Mouse (Mus musculus): ENCODE results near the gene Slc46a1.

Slc46a1 gene

DNA sequence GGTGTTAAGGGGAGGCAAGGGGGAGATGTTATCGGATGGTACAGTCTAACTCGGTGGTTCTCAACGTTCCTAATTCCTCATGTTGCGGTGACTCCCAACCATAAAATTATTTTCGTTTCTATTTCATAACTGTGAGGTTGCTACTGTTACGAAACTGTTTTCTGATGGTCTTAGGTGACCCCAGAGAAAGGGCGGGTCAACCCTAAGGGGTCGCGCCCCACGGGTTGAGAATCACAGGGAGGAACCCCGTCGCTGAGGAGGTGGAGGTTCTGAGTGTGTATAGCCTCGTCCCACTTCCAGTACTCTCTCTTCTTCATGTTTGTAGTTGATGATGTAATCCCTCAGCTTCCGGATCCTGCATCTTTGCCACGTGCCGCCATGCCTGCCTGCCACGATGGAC lies 6.8 kb upstream of the Slc46a1 start:
- no peak for DNase-seq

DNA sequence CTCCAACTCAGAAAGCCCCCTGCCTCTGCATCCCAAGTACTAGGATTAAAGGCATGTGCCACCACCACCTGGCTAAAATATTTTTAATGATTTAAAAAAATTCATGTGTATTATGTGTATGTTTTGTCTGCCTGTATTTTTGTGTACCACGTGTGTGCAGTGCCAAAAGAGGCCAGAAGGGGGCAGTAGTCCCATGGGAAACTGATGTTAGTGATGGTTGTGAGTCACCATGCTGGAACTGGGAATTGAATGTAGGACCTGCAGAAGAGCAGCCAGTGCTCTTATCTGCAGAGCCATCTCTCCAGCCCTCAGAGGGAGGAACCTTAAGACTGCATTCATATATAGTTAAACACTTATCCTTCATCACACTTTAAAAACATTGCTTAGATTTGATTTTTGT lies 3.6 kb upstream of the Slc46a1 start:
- DNase-seq = no peak

DNA sequence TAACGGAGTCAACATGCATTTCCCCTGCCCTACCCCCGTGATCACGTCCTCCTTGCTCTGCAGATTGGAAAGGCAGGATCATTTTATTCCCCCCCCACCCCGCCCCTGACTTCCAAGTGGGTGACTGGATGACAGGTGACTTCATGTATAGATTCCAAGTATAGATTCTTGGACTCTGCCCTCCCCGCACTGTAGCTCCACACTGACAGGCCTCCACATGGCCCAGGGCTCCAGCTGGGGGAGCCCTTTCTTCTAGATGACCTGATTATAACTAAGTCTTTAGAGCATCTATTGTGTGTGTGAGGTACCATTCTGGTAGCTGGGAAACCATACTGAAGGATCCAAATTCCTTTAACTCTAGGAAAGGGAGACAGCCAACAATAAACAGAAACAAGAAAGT lies 2.8 kb upstream of the Slc46a1 start:
- no peak for DNase-seq

DNA sequence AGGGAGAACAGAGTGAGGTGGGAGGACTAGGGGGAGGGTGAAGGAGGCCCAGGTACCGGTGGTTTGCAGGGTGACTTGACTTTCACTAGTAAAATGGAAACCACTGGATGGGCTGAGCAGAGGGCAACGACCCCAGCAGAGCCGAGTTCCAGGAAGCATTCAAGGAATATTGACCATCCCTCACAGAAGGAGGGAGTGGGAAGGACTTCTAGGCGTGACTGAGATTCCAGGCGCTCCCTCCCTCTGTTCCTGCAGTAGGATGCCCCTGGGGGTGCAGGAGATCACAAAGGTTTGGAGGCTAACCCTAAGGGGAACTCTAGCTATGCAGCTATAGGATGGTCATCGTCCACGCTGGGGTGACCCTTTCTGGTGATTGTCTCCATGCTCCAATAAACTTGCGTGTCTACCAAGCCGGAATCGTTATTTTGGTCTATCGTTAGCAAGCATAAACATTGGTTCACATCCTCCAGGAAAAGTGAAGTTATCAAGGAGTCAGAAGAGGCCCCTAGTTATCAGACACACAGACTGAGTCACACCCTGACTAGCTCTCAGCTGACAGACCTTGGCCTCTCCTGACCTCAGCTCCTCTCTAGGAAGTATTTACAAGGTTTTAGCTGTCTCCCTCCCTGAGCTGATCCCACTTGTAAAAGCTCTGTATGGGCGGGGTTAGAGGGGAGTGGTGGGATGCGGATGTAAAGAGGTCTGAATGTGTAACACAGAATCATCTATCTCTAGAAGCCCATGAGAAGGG lies 2.0 kb upstream of the Slc46a1 start:
- DNase-seq = no peak

DNA sequence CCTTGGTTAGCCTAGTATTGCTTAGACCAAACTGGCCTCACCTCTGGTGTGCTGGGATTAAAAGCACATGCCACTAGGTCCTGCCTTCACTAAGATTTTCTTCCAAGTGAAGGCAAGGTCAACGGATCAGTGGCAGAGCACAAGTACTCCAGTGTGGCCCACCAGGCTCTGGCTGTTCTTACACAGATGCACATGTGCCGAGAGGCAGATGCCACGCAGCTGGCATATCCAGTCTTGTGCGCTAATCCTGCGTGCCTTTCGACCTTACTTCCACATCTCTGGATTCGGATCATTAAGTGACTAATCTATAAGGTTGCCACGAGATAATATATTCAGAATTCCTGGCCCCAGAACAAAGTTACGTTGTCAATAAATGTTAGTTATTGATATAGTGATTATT lies 381 bp upstream of the Slc46a1 start:
- DNase-seq = no peak

DNA sequence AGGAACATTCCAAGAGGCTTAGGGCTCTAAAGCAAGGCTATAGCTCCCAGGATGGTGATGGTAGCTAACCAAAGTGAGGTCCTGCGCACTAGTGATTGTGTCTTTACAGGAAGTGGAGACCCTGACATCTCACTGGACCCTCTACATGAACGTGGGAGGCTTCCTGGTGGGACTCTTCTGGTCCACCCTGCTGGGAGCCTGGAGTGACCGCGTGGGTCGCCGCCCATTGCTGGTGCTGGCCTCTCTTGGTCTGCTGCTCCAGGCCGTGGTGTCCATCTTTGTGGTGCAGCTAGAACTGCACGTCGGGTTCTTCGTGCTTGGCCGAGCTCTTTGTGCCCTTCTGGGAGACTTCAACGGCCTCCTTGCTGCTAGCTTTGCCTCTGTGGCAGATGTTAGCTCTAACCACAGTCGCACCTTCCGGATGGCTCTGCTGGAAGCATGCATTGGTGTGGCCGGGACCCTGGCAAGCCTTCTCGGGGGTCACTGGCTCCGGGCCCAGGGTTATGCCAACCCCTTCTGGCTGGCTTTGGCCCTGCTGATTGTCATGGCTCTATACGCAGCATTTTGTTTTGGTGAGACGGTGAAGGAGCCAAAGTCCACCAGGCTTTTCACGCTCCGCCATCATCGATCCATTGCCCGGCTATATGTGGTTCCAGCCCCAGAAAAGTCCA lies 880 bp downstream of the Slc46a1 start:
- DNase-seq = no peak

DNA sequence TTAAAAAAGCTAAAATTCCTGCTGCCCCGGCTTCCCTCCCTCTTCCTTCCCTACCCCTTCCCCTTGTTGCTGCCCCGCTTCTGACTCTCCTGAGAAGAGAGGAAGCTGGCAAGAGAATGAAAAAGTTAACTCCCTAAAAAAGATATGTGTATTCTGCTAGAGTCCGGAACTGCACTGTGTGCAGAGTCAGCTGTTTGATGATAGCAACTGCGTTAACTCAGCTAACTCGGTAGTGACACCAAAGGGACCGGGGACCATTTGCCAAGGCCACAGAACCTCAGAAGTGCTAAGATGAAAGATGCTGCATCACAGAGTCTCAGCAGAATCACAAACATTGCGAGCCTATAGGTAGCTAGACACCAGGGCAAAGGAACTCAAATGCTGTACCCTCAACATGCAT lies 2.0 kb downstream of the Slc46a1 start:
- DNase-seq = no peak

DNA sequence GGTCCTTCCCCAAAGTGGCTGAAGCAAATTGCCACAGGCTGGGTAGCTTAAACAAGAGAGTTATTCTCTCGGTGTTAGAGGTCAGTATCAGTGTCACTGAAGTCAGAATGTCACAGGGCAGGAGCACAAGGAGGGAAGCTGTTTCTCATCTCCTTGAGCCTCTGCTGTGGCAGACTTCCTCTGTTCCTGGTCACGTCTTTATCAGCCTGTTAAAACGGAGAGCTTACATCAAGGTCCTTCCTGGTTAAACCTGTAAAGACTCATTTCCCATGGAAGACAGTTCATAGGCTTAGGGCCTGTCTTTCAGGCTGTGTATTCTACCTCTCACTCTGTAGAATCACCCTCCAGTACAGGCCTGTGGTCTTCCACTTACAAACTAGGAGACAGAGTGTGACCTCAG lies 2.4 kb downstream of the Slc46a1 start:
- no peak for DNase-seq

DNA sequence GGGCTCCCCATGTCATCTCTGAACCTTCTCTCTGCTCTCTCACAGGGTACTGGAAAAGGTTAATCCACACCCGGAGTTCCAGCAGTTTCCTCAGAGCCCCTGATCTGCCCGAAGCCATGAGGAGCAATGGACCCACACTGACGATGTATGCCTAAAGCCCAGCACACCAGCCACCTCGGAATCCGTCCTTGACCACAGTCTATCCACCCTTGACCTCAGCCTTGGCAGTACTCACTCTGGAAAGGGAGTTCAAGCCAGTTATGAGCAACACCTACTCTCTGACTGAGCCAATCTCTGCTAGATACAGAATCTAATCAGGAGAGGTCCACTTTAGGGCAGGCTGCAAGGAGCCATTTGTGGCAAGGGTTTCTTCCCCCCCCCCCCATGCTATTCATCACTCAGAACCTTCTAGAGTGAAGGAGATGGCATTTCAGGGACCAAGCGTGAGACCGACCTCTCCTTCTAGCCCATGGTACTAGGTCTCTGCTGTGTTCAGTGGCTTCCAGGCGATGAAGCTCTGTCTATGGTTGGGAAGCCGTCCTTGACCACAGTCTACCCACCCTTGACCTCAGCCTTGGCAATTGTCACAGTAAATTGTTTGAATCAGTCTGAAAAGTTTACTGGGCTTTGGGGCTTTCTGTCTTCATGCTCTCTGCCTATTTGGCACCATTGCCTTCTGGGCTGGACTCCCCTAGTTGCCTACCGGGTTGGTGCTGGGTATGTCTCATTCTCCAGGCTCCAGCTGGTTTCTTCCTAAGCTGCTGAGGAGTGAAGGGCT lies 6.0 kb downstream of the Slc46a1 start:
- DNase-seq = no peak

DNA sequence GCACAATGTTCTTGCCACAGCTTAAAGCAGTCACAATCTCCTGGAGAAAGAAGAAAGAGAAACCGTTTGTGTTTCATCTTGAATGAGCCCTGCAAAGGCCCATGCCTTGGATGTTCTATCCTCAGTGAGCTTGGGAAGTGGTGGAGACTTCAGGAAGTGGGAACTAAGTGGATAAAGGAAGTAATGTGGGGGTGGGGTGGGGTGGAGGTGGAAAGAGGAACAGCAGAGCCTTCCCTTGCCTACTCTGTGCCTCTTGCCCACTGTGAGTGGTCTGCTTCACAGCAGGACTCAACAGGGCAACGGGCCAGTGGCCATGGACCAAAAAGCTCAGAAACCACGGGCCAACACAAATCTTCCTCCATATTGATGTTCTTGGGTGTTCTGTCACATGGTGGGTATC lies 9.8 kb downstream of the Slc46a1 start:
- DNase-seq = no peak

DNA sequence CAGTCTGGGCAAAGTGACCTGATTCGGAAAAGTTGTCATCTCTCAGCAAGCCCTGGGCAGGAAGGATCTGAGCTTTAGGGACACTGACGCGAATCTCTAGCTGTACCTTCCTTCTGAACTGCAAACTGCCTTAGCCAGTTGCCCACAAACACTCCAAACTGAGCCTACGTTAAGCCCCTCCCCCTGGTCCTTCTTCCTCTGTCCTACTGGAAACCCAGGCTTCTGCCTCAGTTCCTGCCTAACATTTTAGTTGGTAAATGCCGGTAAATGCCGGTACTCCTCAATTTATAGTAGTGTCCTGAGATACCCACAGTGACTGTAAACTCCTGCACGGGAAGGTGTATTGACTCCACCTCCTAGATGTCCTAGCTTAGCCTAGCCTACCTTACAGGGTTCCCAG lies 18.1 kb downstream of the Slc46a1 start:
- DNase-seq = peak; percentile 2

DNA sequence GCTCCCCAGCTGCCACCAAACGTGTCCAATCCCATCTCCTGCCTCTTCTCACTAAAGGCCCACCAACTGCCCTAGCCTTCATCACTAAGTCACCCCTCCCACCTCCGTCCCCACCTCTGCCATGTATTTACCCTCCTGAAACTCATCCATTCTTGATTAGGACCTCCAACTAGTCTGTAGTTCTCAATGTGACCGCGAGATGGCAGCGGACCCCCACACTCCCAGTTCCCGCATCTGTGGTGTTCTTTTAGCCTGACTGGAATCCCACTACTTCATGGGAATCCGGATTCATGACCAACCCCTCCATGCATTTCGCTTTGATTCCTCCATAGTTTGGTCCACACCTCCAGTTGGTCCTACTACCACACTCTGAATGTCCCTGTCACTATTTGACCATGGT lies 22.7 kb downstream of the Slc46a1 start:
- DNase-seq = peak; percentile 76

DNA sequence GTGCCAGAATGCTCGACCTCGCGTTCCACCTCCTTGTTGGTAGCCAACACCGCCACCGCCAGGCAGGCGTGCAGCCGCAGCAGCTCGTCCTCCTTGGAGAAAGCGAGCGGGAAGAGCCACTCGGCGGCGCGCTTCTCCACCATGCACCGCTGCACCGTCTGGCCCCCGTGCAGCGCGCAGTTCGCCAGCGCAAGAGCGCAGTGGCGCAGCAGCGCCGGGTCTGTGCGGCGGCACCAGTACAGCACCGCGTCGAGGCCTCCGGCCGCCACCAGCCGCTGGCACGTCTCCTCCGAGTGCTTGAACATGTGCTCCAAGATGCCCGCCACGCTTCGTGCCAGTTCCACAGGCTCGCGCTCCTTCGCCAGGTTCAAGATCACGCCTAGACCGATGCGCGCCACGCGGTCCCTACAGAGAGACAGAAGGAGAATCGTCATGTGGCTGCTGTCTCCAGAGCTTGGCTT lies 25.3 kb downstream of the Slc46a1 start:
- DNase-seq = peak; percentile 76

DNA sequence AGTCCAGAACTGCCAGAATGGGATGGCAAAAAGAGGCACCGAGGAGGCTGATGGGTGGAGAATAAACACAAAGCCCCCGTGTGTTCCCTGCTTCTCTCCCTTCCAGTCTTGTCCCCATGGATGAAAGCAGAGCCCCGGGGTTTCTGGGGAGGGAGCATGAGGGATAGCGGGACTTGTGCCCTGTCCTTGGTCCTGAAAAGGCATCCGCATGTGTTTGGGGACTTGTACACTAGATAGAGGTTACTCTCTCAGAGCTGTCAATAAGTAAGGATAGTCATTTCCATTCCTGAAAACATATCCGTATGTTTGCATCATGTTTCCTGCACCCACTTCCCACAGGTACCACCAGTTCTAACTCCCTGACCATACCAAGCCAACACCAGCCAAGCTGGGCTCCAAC lies 30.4 kb downstream of the Slc46a1 start:
- no peak for DNase-seq

DNA sequence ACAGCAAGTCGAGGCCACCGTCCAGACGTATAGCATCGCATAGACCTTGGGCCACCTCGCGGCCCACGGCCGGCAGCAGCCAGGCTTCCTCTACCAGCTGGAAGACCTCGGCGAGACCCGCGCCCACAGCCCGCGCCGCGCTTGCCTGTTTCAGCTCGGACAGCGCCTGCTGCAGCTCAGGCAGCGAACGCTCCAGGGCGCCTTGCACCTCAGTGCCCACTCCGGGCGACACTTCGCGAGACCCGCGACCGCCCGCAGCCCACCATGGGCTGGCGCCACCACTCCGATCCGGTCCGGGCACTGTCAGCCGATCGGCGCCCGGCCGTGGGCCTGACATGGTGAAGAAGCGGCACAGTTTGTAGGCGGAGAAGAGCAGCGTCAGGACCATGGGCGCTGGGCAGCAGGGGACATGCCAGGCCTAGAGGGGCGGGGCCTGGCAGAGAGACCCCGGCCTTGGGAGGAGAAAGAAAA lies 31.6 kb downstream of the Slc46a1 start:
- peak; percentile 82 for DNase-seq

DNA sequence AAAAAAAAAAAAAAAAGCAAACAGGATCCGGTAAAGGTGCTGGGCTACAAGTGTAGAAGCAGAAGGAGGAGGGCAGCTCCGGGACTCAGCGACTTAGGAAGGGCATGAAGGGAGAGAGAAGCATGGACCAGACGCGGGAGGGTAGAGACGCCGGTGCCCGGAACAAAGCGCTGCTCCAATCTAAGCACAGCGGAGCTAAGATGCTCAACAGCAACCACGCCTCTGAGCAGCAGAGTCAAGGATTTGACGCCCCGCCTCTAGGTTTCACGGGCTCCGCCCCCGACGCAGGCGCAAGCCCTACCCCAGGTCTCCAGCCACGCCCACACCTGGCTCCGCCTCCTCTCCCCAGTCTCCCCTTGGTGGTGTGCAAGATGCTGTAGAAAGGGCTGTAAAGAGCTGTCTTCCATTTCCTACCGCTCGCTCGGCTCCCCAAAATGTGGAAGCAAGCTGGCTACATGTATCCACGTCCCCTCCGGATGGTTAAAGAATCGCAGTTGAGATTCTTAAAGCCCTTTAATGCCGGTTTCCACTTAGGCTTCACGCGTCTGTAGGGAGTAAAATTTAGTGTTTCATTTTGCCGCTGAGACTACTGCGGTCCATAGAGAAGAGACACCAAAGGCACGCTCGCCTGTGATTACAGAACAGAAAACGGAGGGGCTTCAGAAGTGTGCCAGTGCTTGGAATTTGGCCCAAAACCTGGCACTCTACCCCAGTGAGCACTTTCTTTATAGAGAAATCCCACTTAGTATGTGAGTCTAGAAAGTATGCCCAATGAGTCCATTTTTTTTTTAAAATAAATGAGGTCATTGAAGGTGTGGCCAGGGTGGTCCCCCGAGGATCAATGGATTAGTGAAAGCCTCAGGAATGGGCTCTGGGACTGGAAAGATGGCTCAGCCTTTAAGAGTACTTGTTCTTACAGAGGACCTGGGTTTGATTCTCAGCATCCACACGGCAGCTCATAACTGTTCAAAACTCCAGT lies 32.3 kb downstream of the Slc46a1 start, which contains the start of gene Sarm1:
Gene Sarm1, minus strand, starts transcription at position 211 of the 979 bp plus-strand sequence.
- DNase-seq = peak; percentile 98

DNA sequence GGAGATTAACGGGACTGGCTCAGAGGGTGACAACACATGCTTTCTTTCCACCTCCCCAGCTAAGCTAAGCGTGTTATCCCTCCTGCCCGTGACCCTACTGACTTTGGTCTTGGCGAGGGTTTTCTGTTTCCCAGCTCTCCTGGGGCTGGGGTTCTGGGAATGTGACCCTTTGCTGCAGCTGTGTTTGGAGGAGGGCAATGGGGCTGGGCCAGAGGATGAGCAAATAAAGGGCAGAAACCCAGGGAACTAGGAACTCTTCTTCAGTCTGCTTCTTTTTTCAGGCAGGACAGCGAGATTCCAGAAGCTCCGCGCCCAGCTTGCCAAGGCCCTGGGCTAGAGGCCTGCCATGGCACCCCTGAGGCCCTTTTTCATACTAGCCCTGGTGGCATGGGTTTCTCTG lies 33.5 kb downstream of the Slc46a1 start, which contains the start of gene Vtn:
Gene Vtn, plus strand, starts transcription at position 88 of the 400 bp plus-strand sequence.
- peak; percentile 43 for DNase-seq

DNA sequence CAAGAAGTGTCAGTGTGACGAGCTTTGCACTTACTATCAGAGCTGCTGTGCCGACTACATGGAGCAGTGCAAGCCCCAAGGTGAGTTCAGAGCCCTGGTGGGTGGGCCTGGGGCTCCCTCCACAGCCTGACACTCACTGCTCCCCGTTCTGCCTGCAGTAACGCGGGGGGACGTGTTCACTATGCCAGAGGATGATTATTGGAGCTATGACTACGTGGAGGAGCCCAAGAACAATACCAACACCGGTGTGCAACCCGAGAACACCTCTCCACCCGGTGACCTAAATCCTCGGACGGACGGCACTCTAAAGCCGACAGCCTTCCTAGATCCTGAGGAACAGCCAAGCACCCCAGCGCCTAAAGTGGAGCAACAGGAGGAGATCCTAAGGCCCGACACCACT lies 34.0 kb downstream of the Slc46a1 start:
- DNase-seq = peak; percentile 52

DNA sequence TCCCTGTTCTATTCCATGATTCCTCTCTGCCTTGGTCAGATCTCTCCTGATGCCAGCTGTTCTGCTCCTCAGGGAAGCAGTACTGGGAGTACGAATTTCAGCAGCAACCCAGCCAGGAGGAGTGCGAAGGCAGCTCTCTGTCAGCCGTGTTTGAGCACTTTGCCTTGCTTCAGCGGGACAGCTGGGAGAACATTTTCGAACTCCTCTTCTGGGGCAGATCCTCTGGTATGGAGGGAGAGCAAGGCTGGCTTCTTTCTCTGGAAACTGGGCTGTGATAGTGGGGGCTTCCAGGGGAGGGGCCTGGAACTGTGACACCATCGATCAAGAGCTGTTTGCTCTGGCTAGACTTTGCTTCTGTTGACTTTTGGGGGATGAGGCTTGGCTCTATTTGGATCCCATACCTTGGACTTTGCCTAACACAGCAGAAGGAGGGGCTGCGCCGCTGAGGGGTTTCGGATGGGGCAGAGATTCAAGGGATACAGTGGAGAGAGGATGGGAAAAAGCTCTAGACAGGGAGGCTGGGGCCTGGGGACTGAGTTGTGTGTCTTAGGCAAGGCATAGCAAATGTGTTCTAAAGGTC lies 35.2 kb downstream of the Slc46a1 start:
- DNase-seq = no peak

DNA sequence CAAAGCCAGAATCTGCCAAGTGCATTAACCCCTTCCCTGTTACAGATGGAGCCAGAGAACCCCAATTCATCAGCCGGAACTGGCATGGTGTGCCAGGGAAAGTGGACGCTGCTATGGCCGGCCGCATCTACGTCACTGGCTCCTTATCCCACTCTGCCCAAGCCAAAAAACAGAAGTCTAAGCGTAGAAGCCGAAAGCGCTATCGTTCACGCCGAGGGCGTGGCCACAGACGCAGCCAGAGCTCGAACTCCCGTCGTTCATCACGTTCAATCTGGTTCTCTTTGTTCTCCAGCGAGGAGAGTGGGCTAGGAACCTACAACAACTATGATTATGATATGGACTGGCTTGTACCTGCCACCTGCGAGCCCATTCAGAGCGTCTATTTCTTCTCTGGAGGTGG lies 36.0 kb downstream of the Slc46a1 start:
- DNase-seq = peak; percentile 54

DNA sequence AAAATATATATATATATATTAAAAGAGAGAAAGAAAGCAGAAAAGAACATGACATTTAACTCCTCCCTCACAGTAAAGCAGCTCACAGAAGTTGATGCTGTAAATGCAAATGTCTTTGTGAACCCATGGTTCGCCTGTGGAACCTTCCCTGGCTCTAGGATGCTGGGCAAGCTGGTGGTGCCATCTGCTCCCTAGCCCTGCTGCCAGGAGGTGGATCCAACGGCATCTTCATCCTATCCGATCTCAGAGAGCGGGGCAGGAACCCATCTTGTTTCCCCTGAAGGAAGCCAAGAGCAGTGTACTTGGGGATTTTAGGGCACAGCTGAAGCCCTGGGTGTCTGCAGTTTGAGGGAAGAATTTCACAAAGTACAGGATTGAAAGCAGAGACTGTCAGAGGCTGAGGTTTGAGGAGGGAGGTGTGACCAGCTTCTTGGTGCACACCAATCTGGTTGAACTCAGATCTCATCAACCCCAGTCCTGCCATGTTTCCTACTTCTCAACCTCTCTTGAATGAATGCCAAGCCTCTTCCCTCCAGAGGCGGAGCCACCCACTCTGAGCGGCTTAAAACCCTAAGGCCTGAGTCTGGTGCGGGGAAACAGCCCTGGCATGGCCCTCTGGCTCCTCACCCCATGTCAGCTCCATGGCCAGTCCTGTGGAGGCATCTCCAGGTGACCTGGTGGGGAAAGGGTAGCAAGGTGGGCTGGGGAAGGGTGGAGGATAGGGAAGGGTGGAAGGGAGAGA lies 37.6 kb downstream of the Slc46a1 start, which contains the start of gene Sebox:
Gene Sebox, plus strand, starts transcription at position 539 of the 742 bp plus-strand sequence.
- DNase-seq = peak; percentile 93

All from cerebellum, adult 11-12 months (tissue).